Mouse (Mus musculus) neural tube, embryonic 15.5 days (tissue): ENCODE results near the gene Mpg. TPM values are rescaled to one million over a fixed set of nuclear protein-coding genes. Genes with fewer than 3 reads are reported as not detected.

Source experiments
- ATAC-seq: fragments of 200-750 bp; cut with Nextera tagmentation; 2 replicates; pipeline ENCODE4 v1.8.0; 2017; ENCODE audit warnings: mild to moderate bottlenecking, moderate TSS enrichment, moderate library complexity; ENCODE audit not compliant: low FRiP score
- H3K27ac ChIP-seq: fragments of 300-500 bp; sonication (generic); replicated peaks from 2 replicates; pipeline ENCODE4 v1.5.1; 2015; ENCODE audit warnings: mild to moderate bottlenecking, inconsistent platforms
- H3K27me3 ChIP-seq: fragments of 300-500 bp; sonication (generic); replicated peaks from 2 replicates; pipeline ENCODE4 v1.6.1; 2015; ENCODE audit warnings: inconsistent platforms
- H3K36me3 ChIP-seq: fragments of 300-500 bp; sonication (generic); 2 replicates; pipeline ENCODE4 v1.6.1; 2015; ENCODE audit warnings: inconsistent platforms
- H3K4me1 ChIP-seq: fragments of 300-500 bp; sonication (generic); 2 replicates; pipeline ENCODE4 v1.6.1; 2015; ENCODE audit warnings: inconsistent platforms
- H3K4me2 ChIP-seq: fragments of 300-500 bp; sonication (generic); 2 replicates; pipeline ENCODE4 v1.6.1; 2015; ENCODE audit warnings: inconsistent platforms, mild to moderate bottlenecking, moderate library complexity
- H3K4me3 ChIP-seq: fragments of 300-500 bp; sonication (generic); replicated peaks from 2 replicates; pipeline ENCODE4 v1.5.1; 2015; ENCODE audit warnings: mild to moderate bottlenecking, inconsistent platforms
- H3K9ac ChIP-seq: fragments of 300-500 bp; sonication (generic); replicated peaks from 2 replicates; pipeline ENCODE4 v1.6.1; 2015; ENCODE audit warnings: mild to moderate bottlenecking, inconsistent platforms
- H3K9me3 ChIP-seq: fragments of 300-500 bp; sonication (generic); replicated peaks from 2 replicates; pipeline ENCODE4 v1.6.1; 2016; ENCODE audit warnings: inconsistent platforms
- WGBS: fragments of 180-500 bp; shearing (Covaris S2); methylation state at CpG from one replicate; pipeline ENCODE4 v1.1.7; 2015; ENCODE audit warnings: mixed read lengths; 5-methylcytosine and 5-hydroxymethylcytosine counted together
- polyA plus RNA-seq: library from polyadenylated mRNA; unstranded; fragments of >200 nt; fragmentation: Nextera tagmentation; extraction: Ambion mirVana; gene quantifications from 2 replicates; pipeline ENCODE4 v1.2.1, GENCODE M21; 2015

The Mpg gene
- polyA plus RNA-seq, 1 experiment from 2014 or later, result 37.8 TPM

GRCm38 (mm10) chr11:32223297-32223967 lies 2.9 kb upstream of the Mpg start:
- H3K36me3 ChIP-seq, result 0 out of 2 replicates have a peak, but pooled peaks cover 4% of the 10 kb centered on the region
- no peak overlapping the region for H3K4me2 ChIP-seq
- H3K27ac ChIP-seq, result no peak overlapping the region
- H3K9ac ChIP-seq, result no peak overlapping the region
- H3K4me1 ChIP-seq, result peaks cover 84% of the 10 kb centered on the region
- H3K4me3 ChIP-seq, result no peak overlapping the region
- WGBS, result 65% methylated on average over 4 of the region's 4 CpGs
- peaks cover 24% of the 10 kb centered on the region; the same call in 1 of the 2 replicates for H3K27me3 ChIP-seq
- ATAC-seq, result no peak
- no peaks in the 10 kb centered on the region for H3K9me3 ChIP-seq

GRCm38 (mm10) chr11:32224468-32225139 lies 1.7 kb upstream of the Mpg start:
- Histone ChIP-seq H3K36me3 (peaks cover 9% of the 10 kb centered on the region; the same call in 1 of the 2 replicates), H3K4me3 (no peak overlapping the region), H3K9me3 (no peaks in the 10 kb centered on the region), H3K4me1 (peaks cover 81% of the 10 kb centered on the region), H3K4me2 (no peak overlapping the region), H3K9ac (no peak overlapping the region), H3K27ac (peak overlapping the region; percentile 88), H3K27me3 (peaks cover 24% of the 10 kb centered on the region; the same call in 1 of the 2 replicates)
- 31% methylated on average over 4 of the region's 4 CpGs for WGBS
- ATAC-seq, result no peak

GRCm38 (mm10) chr11:32225222-32226104 lies 842 bp upstream of the Mpg start:
- peak overlapping the region; percentile 88 for H3K27ac ChIP-seq
- ATAC-seq, result no peak
- H3K9ac ChIP-seq, result no peak overlapping the region
- no peaks in the 10 kb centered on the region for H3K9me3 ChIP-seq
- H3K4me1 ChIP-seq, result peaks cover 73% of the 10 kb centered on the region
- H3K4me2 ChIP-seq, result peak overlapping the region; percentile 74
- H3K4me3 ChIP-seq, result 0 out of 2 replicates have a peak overlapping the region, but pooled peaks have one; percentile 70
- WGBS, result 56% methylated on average over 7 of the region's 7 CpGs
- peaks cover 24% of the 10 kb centered on the region; the same call in 1 of the 2 replicates for H3K27me3 ChIP-seq
- peaks cover 12% of the 10 kb centered on the region; the same call in 1 of the 2 replicates for H3K36me3 ChIP-seq

GRCm38 (mm10) chr11:32227041-32227440 lies 736 bp downstream of the Mpg start:
- Histone ChIP-seq H3K4me1 (peaks cover 60% of the 10 kb centered on the region), H3K4me3 (peak overlapping the region; percentile 70), H3K27ac (peak overlapping the region; percentile 88), H3K9me3 (no peaks in the 10 kb centered on the region), H3K9ac (peak overlapping the region; percentile 89), H3K4me2 (peak overlapping the region; percentile 74), H3K36me3 (peaks cover 28% of the 10 kb centered on the region), H3K27me3 (peaks cover 16% of the 10 kb centered on the region; the same call in 1 of the 2 replicates)
- WGBS, result 44% methylated on average over 1 of the region's 1 CpGs
- no peak; the same call in 1 of the 2 replicates for ATAC-seq

- H3K36me3 ChIP-seq, result peaks cover 29% of the 10 kb centered on the region
- peaks cover 11% of the 10 kb centered on the region; the same call in 1 of the 2 replicates for H3K27me3 ChIP-seq
- 88% methylated on average over 9 of the region's 9 CpGs for WGBS
- H3K27ac ChIP-seq, result no peak overlapping the region
- H3K4me1 ChIP-seq, result peaks cover 55% of the 10 kb centered on the region
- peak overlapping the region; percentile 74 for H3K4me2 ChIP-seq
- peak overlapping the region; percentile 89 for H3K9ac ChIP-seq
- H3K9me3 ChIP-seq, result no peaks in the 10 kb centered on the region
- H3K4me3 ChIP-seq, result peak overlapping the region; percentile 70; the same call in 1 of the 2 replicates
- ATAC-seq, result no peak
These were observed 1.2 kb downstream of the Mpg start for GRCm38 (mm10) chr11:32227555-32227954.

GRCm38 (mm10) chr11:32228292-32228845 lies 2.1 kb downstream of the Mpg start:
- 91% methylated on average over 3 of the region's 3 CpGs for WGBS
- peaks cover 49% of the 10 kb centered on the region for H3K4me1 ChIP-seq
- no peak for ATAC-seq

GRCm38 (mm10) chr11:32230220-32230619 lies 3.9 kb downstream of the Mpg start:
- H3K9me3 ChIP-seq, result no peaks in the 10 kb centered on the region

More at GRCm38 (mm10) chr11:32228292-32228845, 2.1 kb downstream of the Mpg start:
- Histone ChIP-seq H3K9ac (no peak overlapping the region), H3K4me3 (no peak overlapping the region), H3K36me3 (peaks cover 33% of the 10 kb centered on the region), H3K4me2 (no peak overlapping the region), H3K27me3 (peaks cover 5% of the 10 kb centered on the region; the same call in 1 of the 2 replicates), H3K27ac (no peak overlapping the region), H3K9me3 (no peaks in the 10 kb centered on the region)

GRCm38 (mm10) chr11:32231125-32231524 lies 4.8 kb downstream of the Mpg start:
- H3K4me1 ChIP-seq, result peaks cover 55% of the 10 kb centered on the region
- ATAC-seq, result no peak

More at GRCm38 (mm10) chr11:32230220-32230619, 3.9 kb downstream of the Mpg start:
- no peak for ATAC-seq
- Histone ChIP-seq H3K4me1 (peaks cover 55% of the 10 kb centered on the region), H3K36me3 (peaks cover 45% of the 10 kb centered on the region), H3K27me3 (no peaks in the 10 kb centered on the region), H3K4me2 (no peak overlapping the region), H3K4me3 (no peak overlapping the region), H3K27ac (no peak overlapping the region), H3K9ac (no peak overlapping the region)
- WGBS, result 77% methylated on average over 4 of the region's 4 CpGs

GRCm38 (mm10) chr11:32232848-32233247 lies 6.5 kb downstream of the Mpg start:
- no peak overlapping the region for H3K4me3 ChIP-seq
- WGBS, result 71% methylated on average over 10 of the region's 10 CpGs
- H3K4me2 ChIP-seq, result no peak overlapping the region
- H3K9ac ChIP-seq, result no peak overlapping the region
- H3K27ac ChIP-seq, result no peak overlapping the region
- H3K4me1 ChIP-seq, result peaks cover 57% of the 10 kb centered on the region
- no peaks in the 10 kb centered on the region for H3K9me3 ChIP-seq
- peaks cover 45% of the 10 kb centered on the region for H3K36me3 ChIP-seq
- H3K27me3 ChIP-seq, result no peaks in the 10 kb centered on the region
- ATAC-seq, result no peak

More at GRCm38 (mm10) chr11:32231125-32231524, 4.8 kb downstream of the Mpg start:
- Histone ChIP-seq H3K4me2 (no peak overlapping the region), H3K36me3 (peaks cover 45% of the 10 kb centered on the region), H3K9ac (no peak overlapping the region), H3K27me3 (no peaks in the 10 kb centered on the region), H3K27ac (no peak overlapping the region), H3K4me3 (no peak overlapping the region), H3K9me3 (no peaks in the 10 kb centered on the region)
- 92% methylated on average over 2 of the region's 2 CpGs for WGBS

- 85% methylated on average over 3 of the region's 3 CpGs for WGBS
- no peak overlapping the region for H3K9ac ChIP-seq
- H3K4me3 ChIP-seq, result no peak overlapping the region
- H3K4me1 ChIP-seq, result peaks cover 53% of the 10 kb centered on the region
- H3K27me3 ChIP-seq, result no peaks in the 10 kb centered on the region
- no peak for ATAC-seq
- H3K9me3 ChIP-seq, result no peaks in the 10 kb centered on the region
- H3K36me3 ChIP-seq, result peaks cover 38% of the 10 kb centered on the region
- H3K27ac ChIP-seq, result no peak overlapping the region; the same call in 1 of the 2 replicates
- no peak overlapping the region for H3K4me2 ChIP-seq
These were observed 7.6 kb downstream of the Mpg start for GRCm38 (mm10) chr11:32233895-32234294.
